Mouse (Mus musculus): ENCODE measurements around the gene Ttyh1. TPM values are rescaled to one million over a fixed set of nuclear protein-coding genes. Genes with fewer than 3 reads are reported as not detected.

Ttyh1 gene
- total and polyA plus RNA-seq, 3 experiments = 0.08 to 0.17 TPM; not detected in 1

DNA sequence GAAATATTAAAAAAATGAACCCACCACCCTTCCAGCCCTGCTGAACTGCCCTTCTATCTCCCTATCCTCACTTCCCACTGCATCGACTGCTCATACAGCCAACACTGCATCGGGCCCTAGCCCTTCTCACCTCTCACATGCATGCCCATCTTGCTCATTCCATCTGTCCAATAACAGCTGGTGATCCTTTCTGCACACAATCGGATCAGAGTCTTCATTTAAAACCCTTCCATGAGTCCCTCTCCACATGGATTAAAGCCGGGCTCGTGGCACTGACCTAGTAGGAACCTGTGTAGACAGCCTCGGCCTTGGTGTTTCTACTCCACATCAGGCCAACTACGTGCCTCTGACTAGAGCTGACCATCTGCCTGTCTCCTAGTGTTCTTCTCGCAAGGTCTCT is 12.8 kb downstream of the Ttyh1 start:
- Histone ChIP-seq H3K79me2 (replicated peaks; ENCODE audit: control insufficient read depth, extremely low read depth, insufficient read depth, poor library complexity, severe bottlenecking) (no peaks in the 10 kb centered on the region), H3K4me3 (replicated peaks in 1 of 3; ENCODE audit: low read depth in 2 of 3, low read length in 2 of 3, poor library complexity in 1 of 3) (no peak overlapping the region), H3K27me3 (replicated peaks) (no peaks in the 10 kb centered on the region), H3K36me3 (replicated peaks in 1 of 2; ENCODE audit: control insufficient read depth in 1 of 2, insufficient read depth in 1 of 2, low read length in 1 of 2) (peaks cover 0 to 50% of the 10 kb centered on the region in 2 experiments), H3K9ac (ENCODE audit: insufficient read depth, low read depth) (no peak overlapping the region), H3K4me2 (ENCODE audit: insufficient read depth, low read depth, poor library complexity, severe bottlenecking) (no peak overlapping the region), H3K4me1 (ENCODE audit: control insufficient read depth in 1 of 2, insufficient read depth in 2 of 2) (peaks cover 0 to 23% of the 10 kb centered on the region in 2 experiments; a peak in 2 of 4 replicates), H3K27ac (ENCODE audit: insufficient read depth, low read depth) (no peak overlapping the region), H3K9me3 (replicated peaks; ENCODE audit: low read length) (no peaks in the 10 kb centered on the region)
- no peak for TF ChIP-seq BHLHE40 (IDR thresholded peaks at IDR 0.05; ENCODE audit: low read depth, low read length)
- TF ChIP-seq TCF12 (IDR thresholded peaks at IDR 0.05; ENCODE audit: low read depth, low read length) = no peak
- no peak for TF ChIP-seq KAT2A (IDR thresholded peaks at IDR 0.05; ENCODE audit: insufficient replicate concordance, low read length)
- no peak for TF ChIP-seq POLR2AphosphoS2 (IDR thresholded peaks at IDR 0.05; ENCODE audit: low read depth, low read length)
- no peak for TF ChIP-seq HCFC1 (IDR thresholded peaks at IDR 0.05; ENCODE audit: low read depth, low read length)
- no peak for TF ChIP-seq CHD2 (IDR thresholded peaks at IDR 0.05; ENCODE audit: low read length)
- no peak for TF ChIP-seq ETS1 (conservative IDR thresholded peaks at IDR 0.05; ENCODE audit: low read depth, low read length)
- no peak for TF ChIP-seq MXI1 (IDR thresholded peaks at IDR 0.05; ENCODE audit: low read depth, low read length)
- in situ Hi-C loops (cut with MboI; ENCODE audit: low pct_ligation_motif_present, low pct_unique_long_range_greater_than_20kb, low sequenced_read_pairs) = no loop called here
- dilution Hi-C loops (cut with MboI; ENCODE audit: extremely low pct_ligation_motif_present, extremely low pct_unique_long_range_greater_than_20kb, low sequenced_read_pairs) = no loop called here
- DNase-seq (ENCODE audit: extremely low read depth) = no peak

DNA sequence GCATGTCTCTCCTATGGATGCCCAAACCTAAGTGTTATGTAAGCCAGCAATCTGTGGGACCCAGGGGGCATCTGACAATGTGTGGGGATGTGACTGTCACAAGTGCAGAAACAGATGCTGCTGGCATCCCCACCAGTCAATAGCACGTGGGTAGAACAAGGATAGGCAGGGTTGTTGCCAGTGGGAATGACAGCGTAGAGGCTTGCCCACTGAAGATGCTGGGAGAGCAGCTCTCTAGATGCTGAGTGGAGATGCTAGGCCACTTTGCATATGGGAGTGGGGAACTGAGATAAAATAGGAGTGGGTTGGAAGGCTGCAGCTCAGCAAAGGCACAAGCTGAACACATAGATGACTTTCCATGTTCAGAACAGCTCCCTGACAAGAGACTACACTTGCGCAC is 13.4 kb downstream of the Ttyh1 start:
- Histone ChIP-seq H3K9ac (ENCODE audit: insufficient read depth, low read depth) (no peak overlapping the region), H3K4me2 (ENCODE audit: insufficient read depth, low read depth, poor library complexity, severe bottlenecking) (no peak overlapping the region), H3K9me3 (replicated peaks; ENCODE audit: low read length) (no peaks in the 10 kb centered on the region), H3K4me1 (ENCODE audit: control insufficient read depth in 1 of 2, insufficient read depth in 2 of 2) (peaks cover 0 to 23% of the 10 kb centered on the region in 2 experiments; a peak in 2 of 4 replicates), H3K27ac (ENCODE audit: insufficient read depth, low read depth) (no peak overlapping the region), H3K36me3 (replicated peaks in 1 of 2; ENCODE audit: control insufficient read depth in 1 of 2, insufficient read depth in 1 of 2, low read length in 1 of 2) (peaks cover 0 to 44% of the 10 kb centered on the region in 2 experiments), H3K79me2 (replicated peaks; ENCODE audit: control insufficient read depth, extremely low read depth, insufficient read depth, poor library complexity, severe bottlenecking) (peaks cover 3% of the 10 kb centered on the region), H3K27me3 (replicated peaks) (no peaks in the 10 kb centered on the region), H3K4me3 (replicated peaks in 1 of 3; ENCODE audit: low read depth in 2 of 3, low read length in 2 of 3, poor library complexity in 1 of 3) (no peak overlapping the region)
- DNase-seq (ENCODE audit: extremely low read depth) = no peak
- in situ Hi-C loops (cut with MboI; ENCODE audit: low pct_ligation_motif_present, low pct_unique_long_range_greater_than_20kb, low sequenced_read_pairs) (no loop called here), dilution Hi-C loops (cut with MboI; ENCODE audit: extremely low pct_ligation_motif_present, extremely low pct_unique_long_range_greater_than_20kb, low sequenced_read_pairs) (no loop called here)
- TF ChIP-seq UBTF (IDR thresholded peaks at IDR 0.05; ENCODE audit: low read depth, low read length) (no peak), CHD1 (IDR thresholded peaks at IDR 0.05; ENCODE audit: low read depth, low read length) (no peak), MAX (IDR thresholded peaks at IDR 0.05; ENCODE audit: low read length) (no peak), SIN3A (IDR thresholded peaks at IDR 0.05; ENCODE audit: low read length) (no peak), E2F4 (IDR thresholded peaks at IDR 0.05; ENCODE audit: insufficient replicate concordance, low read depth, low read length) (no peak), TCF12 (IDR thresholded peaks at IDR 0.05; ENCODE audit: low read depth, low read length) (no peak), POLR2A (IDR thresholded peaks at IDR 0.05; ENCODE audit: low read depth, low read length) (no peak), ETS1 (conservative IDR thresholded peaks at IDR 0.05; ENCODE audit: low read depth, low read length) (no peak), ELF1 (IDR thresholded peaks at IDR 0.05; ENCODE audit: low read depth, low read length) (no peak), ZC3H11A (IDR thresholded peaks at IDR 0.05; ENCODE audit: low read depth, low read length) (no peak), CHD2 (IDR thresholded peaks at IDR 0.05; ENCODE audit: low read length) (no peak), MEF2A (IDR thresholded peaks at IDR 0.05; ENCODE audit: borderline replicate concordance, low read depth, low read length) (no peak), NRF1 (IDR thresholded peaks at IDR 0.05; ENCODE audit: low read depth, low read length) (no peak), USF2 (conservative IDR thresholded peaks at IDR 0.05; ENCODE audit: low read depth, low read length) (no peak), SMC3 (IDR thresholded peaks at IDR 0.05; ENCODE audit: low read depth, low read length) (no peak), PAX5 (IDR thresholded peaks at IDR 0.05; ENCODE audit: low read length) (no peak), USF1 (IDR thresholded peaks at IDR 0.05; ENCODE audit: low read depth, low read length) (no peak), KAT2A (IDR thresholded peaks at IDR 0.05; ENCODE audit: insufficient replicate concordance, low read length) (no peak)
